Mouse (Mus musculus) spleen, adult 18-20 months (tissue): Measurements from ENCODE around the gene Cdt1.

Source experiments
- DNase-seq, 2 experiments: peaks; one replicate each; pipeline ENCODE4 v3.0.0; 2022; ENCODE audit warnings: mixed read lengths in 2 of 2

The Cdt1 gene

GRCm38 (mm10) chr8:122567361-122568108 lies at the start of gene Cdt1:
Gene Cdt1, plus strand, starts transcription at chr8:122568015.
- DNase-seq, result peak; percentile 90 to 92

- DNase-seq, result no peak
These were observed 47.2 kb upstream of the Cdt1 start for GRCm38 (mm10) chr8:122520611-122521010.

GRCm38 (mm10) chr8:122522796-122523651 lies 44.8 kb upstream of the Cdt1 start:
- no peak for DNase-seq

- no peak for DNase-seq
These were observed 44.0 kb upstream of the Cdt1 start for GRCm38 (mm10) chr8:122523652-122524360.

- DNase-seq, result no peak
These were observed 43.3 kb upstream of the Cdt1 start for GRCm38 (mm10) chr8:122524506-122524905.

GRCm38 (mm10) chr8:122525004-122525403 lies 42.8 kb upstream of the Cdt1 start:
- DNase-seq, result no peak

GRCm38 (mm10) chr8:122526084-122526483 lies 41.7 kb upstream of the Cdt1 start:
- no peak for DNase-seq

GRCm38 (mm10) chr8:122526526-122527170 lies 41.2 kb upstream of the Cdt1 start:
- no peak for DNase-seq

GRCm38 (mm10) chr8:122527937-122528336 lies 39.9 kb upstream of the Cdt1 start:
- DNase-seq, result no peak

GRCm38 (mm10) chr8:122529159-122529558 lies 38.7 kb upstream of the Cdt1 start:
- DNase-seq, result no peak

GRCm38 (mm10) chr8:122531312-122531711 lies 36.5 kb upstream of the Cdt1 start:
- DNase-seq, result no peak

GRCm38 (mm10) chr8:122537033-122537432 lies 30.8 kb upstream of the Cdt1 start:
- DNase-seq, result no peak

GRCm38 (mm10) chr8:122537812-122538211 lies 30.0 kb upstream of the Cdt1 start:
- DNase-seq, result no peak

- DNase-seq, result no peak
These were observed 29.3 kb upstream of the Cdt1 start for GRCm38 (mm10) chr8:122538310-122539076.

- DNase-seq, result no peak
These were observed 23.7 kb upstream of the Cdt1 start for GRCm38 (mm10) chr8:122544138-122544537.

GRCm38 (mm10) chr8:122546066-122546755 lies 21.6 kb upstream of the Cdt1 start:
- no peak for DNase-seq

- DNase-seq, result no peak
These were observed 20.9 kb upstream of the Cdt1 start for GRCm38 (mm10) chr8:122546811-122547453.

- DNase-seq, result peak; percentile 62 to 68
These were observed 20.0 kb upstream of the Cdt1 start for GRCm38 (mm10) chr8:122547815-122548214.

GRCm38 (mm10) chr8:122548331-122548730 lies 19.5 kb upstream of the Cdt1 start:
- no peak for DNase-seq

GRCm38 (mm10) chr8:122548891-122549439 lies 18.9 kb upstream of the Cdt1 start:
- no peak for DNase-seq
